Mouse (Mus musculus) urinary bladder, postnatal 25 days (tissue): ENCODE results near the gene Fry.
A peak's percentile ranks its signal among the peaks of the same experiment; 100 is the strongest.

ENCODE experiments used
- DNase-seq: peaks from one replicate; pipeline ENCODE4 v3.0.0; 2022; ENCODE audit warnings: low spot score

Fry gene

DNA sequence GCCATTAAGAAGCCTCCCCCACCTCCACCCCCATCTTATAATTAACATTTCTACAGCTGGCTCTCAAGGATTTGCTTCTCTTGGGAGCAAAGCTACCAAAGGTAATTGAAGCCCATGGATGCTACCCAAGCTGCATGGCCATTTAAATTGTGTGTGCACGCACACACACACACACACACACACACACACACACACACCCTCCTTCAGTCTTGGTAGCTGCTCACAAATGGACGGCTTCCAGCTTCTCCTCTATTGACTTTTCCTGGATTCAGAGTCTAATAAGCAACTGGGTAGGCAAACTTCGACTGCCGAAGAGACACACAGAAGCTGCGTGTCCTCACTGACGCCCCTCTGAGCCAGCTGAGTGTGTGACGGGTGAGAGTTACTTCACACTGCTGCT is 11.7 kb downstream of the Fry start:
- DNase-seq, result no peak

- DNase-seq, result no peak
Observed at GRCm38 (mm10) chr5:150131166-150131565, 12.7 kb downstream of the Fry start.

DNA sequence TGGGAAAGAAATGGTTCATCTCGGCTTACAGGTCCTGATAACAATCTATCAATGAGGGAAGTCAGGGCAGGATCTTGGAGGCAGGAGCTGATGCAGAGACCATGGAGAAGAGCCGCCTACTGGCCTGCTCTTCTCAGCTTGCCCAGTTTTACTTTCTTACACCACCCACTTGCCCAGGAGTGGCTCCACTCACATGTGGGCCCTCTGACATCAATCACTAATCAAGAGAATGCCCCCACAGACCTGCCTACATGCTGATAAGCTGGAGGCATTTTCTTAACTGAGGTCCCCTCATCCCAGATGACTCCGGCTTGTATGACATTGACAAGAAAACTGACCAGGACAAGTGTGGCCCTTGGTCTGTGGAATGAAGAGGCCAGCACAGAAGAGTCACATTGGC is 16.2 kb downstream of the Fry start:
- no peak for DNase-seq

GRCm38 (mm10) chr5:150135529-150135928 is 17.1 kb downstream of the Fry start:
- DNase-seq, result no peak

GRCm38 (mm10) chr5:150137772-150138451 is 19.5 kb downstream of the Fry start:
- no peak for DNase-seq

GRCm38 (mm10) chr5:150140513-150140912 is 22.1 kb downstream of the Fry start:
- no peak for DNase-seq

- DNase-seq, result no peak
Observed at GRCm38 (mm10) chr5:150145967-150146366, 27.5 kb downstream of the Fry start.

GRCm38 (mm10) chr5:150146612-150147011 is 28.2 kb downstream of the Fry start:
- no peak for DNase-seq

DNA sequence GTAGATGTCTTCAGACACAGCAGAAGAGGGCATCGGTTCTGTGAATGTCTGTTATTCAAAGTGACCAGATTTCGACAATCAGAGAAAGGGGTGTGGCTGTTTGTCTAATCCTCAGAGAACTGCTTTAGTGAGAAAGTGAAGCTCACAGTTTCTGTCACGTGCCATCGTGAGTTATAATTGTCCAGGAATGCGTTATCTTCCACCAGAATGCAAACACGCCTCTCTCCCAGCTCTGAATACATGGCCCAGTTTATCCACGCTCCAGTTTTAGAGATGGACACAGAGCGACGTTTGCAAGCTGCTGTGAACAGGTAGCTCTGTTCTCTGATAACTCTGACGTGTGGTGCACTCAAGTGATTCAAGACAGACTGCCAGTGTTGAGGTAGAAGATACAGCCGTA is 31.3 kb downstream of the Fry start:
- no peak for DNase-seq

GRCm38 (mm10) chr5:150150986-150151385 is 32.5 kb downstream of the Fry start:
- DNase-seq, result no peak

- DNase-seq, result no peak
Observed at GRCm38 (mm10) chr5:150152071-150152879, 33.8 kb downstream of the Fry start.

DNA sequence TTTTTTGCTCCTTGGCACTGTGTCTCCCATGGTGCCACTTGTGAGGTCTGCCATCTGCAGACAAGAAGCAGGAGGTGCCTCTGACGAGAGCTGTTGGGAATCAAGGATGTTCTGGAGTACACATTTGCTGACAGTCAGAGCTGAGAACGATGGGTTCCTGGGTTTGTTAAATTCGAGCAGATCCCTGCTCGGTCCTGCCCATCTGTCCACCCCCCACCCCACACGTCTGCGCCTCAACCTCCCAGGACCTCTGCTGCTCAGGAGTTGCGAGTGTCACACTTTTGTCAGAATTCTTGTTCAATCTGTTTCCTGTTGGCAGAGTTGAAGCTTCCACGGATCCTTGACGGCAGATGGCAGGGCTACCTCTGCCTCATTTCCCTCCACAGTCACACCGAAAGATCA is 34.4 kb downstream of the Fry start:
- DNase-seq, result no peak

DNA sequence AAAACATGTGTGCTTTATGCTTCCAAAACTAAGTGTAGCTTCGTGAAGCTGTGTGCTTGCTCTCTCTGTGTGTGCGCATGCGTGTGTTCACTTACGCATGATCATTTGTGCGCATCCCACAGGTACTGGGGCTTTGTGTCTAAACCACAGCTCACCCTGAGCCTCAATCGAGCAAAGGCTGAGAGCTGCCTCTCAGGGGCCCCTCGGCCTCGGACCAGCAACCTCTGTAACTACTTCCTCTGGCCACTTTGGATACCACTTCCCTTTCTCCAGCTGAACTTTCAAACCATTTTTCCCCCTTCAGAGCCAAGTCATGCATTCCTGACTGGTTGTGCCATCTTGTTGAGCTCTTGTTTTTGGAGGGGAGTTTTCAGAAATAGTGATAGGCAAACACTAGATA is 36.9 kb downstream of the Fry start:
- DNase-seq, result no peak

- DNase-seq, result no peak
Observed at GRCm38 (mm10) chr5:150156063-150156786, 37.8 kb downstream of the Fry start.

- DNase-seq, result peak; percentile 44
Observed at GRCm38 (mm10) chr5:150157682-150158081, 39.2 kb downstream of the Fry start.

GRCm38 (mm10) chr5:150159151-150159550 is 40.7 kb downstream of the Fry start:
- DNase-seq, result no peak

GRCm38 (mm10) chr5:150161193-150161592 is 42.7 kb downstream of the Fry start:
- no peak for DNase-seq

DNA sequence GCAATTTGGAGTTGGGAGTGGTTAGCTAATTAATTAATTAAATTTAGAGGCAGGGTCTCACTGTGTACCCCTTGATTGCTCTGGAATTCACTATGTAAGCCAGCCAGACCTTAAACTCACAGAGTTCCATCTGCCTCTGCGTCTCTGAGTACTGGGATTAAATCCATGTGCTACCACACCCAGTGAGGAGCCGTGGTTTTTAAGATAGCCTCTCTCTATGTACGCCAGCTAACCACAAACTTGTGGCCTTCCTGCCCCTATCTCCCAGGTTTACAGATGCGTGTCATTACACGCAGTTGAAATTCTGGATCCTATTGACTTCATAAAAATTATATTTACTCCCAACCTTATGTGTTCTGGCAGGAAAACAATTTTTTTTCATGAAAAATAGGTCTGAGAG is 43.5 kb downstream of the Fry start:
- DNase-seq, result no peak

- DNase-seq, result no peak
Observed at GRCm38 (mm10) chr5:150164671-150165070, 46.2 kb downstream of the Fry start.

GRCm38 (mm10) chr5:150166811-150167210 is 48.4 kb downstream of the Fry start:
- no peak for DNase-seq

- DNase-seq, result no peak
Observed at GRCm38 (mm10) chr5:150167287-150167686, 48.8 kb downstream of the Fry start.

- peak; percentile 58 for DNase-seq
Observed at GRCm38 (mm10) chr5:150168712-150169111, 50.3 kb downstream of the Fry start.

GRCm38 (mm10) chr5:150171562-150171961 is 53.1 kb downstream of the Fry start:
- DNase-seq, result peak; percentile 57
